Mouse (Mus musculus) cerebellum, adult (tissue): ENCODE measurements around the gene Sorcs3.
A peak's percentile ranks its signal among the peaks of the same experiment; 100 is the strongest.

Experiments
- ATAC-seq: cut with Nextera tagmentation; 2 replicates; pipeline ENCODE4 v1.9.2; 2017; ENCODE audit warnings: mild to moderate bottlenecking, moderate library complexity, mixed read lengths; ENCODE audit not compliant: insufficient number of reproducible peaks, low FRiP score, low TSS enrichment

Sorcs3 gene

GRCm38 (mm10) chr19:48205929-48206814 lies at the start of gene Sorcs3:
Sorcs3 (plus strand) TSS chr19:48206025.
- ATAC-seq: no peak

- no peak for ATAC-seq
Measured at GRCm38 (mm10) chr19:48165341-48165740, 40.5 kb upstream of the Sorcs3 start.

- no peak for ATAC-seq
Measured at GRCm38 (mm10) chr19:48167110-48167509, 38.7 kb upstream of the Sorcs3 start.

GRCm38 (mm10) chr19:48168284-48168683 lies 37.5 kb upstream of the Sorcs3 start:
- no peak for ATAC-seq

- no peak for ATAC-seq
Measured at GRCm38 (mm10) chr19:48174717-48175116, 31.1 kb upstream of the Sorcs3 start.

DNA sequence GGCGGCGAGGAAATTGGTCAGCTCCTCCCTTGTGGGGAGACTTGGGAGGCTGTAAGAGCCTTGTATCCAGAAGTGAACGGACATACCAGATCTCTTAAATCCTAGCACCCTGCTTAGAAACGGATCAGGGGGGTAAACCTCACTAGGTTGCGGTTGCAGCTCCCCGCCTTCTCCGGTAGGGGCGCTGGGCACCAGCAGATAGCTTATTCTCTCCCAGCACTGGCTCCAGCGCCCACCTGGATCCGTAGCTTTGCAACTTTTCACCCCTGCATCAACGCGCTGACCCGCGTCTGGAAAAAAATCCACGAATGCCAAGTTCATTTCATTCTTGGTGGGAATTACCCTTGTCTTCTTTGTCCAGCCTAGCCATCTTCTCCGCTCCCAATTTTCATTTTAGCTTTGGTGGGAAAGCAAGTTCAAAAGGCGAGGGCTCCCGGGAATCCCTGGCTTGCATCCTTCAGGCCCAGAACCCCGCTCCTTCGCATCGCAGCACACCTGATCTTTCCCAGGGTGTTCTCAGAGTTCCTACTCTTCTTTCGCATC lies 1.8 kb upstream of the Sorcs3 start:
- ATAC-seq: no peak

DNA sequence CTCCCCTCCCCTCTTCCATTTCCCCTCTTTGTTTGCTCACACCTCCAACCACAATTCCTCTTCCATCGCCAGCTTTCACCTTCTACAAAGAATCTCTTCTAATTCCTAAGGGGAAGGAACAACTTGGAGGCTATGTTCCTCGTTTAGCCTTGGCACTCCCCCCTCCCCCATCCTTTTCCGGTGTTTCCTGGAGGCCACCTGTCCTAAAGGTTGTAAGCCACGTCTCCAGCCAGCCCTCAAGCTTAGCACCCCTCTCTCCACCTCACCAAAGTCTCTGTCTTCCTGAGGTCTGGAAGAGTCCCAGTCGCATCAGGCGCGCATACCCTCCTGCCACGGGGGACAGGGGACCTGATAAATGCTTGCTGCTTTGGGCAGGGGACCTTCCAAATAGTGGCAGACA lies 1.3 kb upstream of the Sorcs3 start:
- no peak for ATAC-seq

DNA sequence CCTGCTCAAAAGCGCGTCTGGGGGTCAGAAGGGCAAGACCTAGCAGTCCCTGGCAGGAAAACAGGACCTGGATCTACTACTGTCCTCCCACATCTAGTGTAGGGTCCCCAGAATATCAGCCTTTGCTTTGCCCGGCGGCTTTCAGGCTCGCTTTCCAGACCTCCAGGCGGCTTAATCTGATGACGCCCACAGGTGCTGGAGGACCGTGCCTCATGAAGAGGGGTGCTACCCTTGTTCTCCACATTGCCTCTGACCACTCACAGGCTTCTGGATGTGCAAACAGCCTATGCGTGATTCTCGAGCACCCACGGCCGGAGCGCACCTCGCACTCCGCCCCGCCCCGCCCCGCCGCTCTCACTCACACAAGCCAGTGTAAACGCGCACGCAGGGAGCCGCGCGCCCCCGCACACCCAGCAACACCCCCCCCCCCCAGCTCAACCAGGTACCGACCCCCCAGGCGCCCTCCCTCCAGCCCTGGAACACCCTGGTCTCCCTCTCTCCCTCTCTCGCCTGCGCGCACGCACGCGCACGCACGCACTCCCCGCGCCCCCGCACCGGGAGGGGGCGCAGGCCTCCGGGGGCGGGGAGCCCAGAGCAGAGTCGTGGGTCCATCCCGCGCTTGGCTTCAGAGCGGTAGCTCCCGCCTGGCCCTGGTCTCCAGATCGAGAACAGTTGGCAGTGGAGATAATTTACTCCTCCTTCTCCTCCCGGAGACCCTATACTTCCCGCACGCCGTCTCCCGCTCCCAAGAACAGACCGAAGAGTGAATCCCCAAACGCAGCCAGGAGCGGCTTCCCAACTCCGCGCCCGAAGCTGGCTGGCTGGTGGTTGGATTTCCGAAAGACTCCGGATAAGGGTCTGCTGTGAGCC lies 698 bp upstream of the Sorcs3 start:
- ATAC-seq: no peak

DNA sequence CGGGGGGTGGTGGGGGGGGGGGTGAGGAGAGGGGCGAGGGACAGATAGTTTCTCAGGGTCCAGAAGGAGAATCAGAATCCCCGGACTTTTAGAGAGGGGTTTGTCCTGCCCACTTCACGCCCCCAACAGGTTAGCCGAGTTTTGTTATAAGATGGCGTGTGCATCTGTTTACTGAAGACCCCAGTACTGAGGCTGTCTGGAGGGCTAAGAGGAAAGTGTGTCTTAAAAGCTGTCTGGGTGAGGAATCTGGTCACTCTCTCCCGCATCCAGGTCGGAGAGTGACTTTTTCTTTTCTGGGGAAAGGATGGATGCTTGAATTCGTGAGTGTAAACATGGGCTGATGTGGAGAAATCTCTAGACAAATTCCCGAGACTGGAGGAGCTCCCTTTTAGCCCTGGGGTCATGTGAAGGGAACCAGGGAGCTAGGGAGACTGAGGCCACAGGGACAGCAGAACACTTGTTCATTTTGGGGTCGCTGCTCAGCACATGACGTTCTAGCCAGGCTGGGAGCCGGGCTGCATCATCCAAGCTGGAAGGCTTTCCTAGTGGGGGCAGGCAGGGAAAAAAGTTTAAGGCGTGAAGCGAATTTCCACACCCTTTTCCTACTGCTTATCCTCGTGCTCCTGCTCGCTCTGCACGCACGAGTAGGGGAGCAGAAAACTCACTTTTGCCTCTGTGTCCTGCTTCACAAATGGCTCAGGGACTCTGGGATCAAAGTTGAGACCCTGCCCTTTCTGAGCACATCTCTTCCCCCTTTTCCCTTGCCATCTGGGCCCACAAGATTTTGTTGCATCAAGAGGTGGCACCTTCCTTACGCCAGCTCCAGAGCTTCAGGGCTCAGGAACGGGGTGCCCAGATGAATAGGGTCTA lies 1.3 kb downstream of the Sorcs3 start:
- ATAC-seq: no peak

- no peak for ATAC-seq
Measured at GRCm38 (mm10) chr19:48207731-48208370, 2.0 kb downstream of the Sorcs3 start.

- no peak for ATAC-seq
Measured at GRCm38 (mm10) chr19:48215379-48215778, 9.6 kb downstream of the Sorcs3 start.

- no peak for ATAC-seq
Measured at GRCm38 (mm10) chr19:48237786-48238372, 32.1 kb downstream of the Sorcs3 start.

DNA sequence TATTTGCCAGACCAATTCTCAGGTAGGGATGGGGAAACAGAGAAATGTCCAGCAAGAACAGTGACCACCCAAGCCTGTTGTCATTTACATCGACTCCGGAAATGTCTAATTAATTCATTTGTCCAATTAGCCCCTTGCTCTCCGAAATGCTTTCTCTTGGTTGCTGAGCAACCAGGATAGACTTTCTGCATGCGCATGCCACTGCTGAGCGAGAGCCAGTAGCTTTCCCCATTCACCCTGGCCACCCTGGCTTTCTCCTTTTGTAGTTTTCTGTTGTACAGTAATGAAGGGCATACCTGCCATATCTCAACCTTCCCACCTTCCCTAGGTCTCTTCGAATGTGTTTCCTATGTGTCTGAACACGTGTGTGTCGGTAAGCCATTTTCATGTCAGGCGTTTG lies 32.6 kb downstream of the Sorcs3 start:
- ATAC-seq: no peak

DNA sequence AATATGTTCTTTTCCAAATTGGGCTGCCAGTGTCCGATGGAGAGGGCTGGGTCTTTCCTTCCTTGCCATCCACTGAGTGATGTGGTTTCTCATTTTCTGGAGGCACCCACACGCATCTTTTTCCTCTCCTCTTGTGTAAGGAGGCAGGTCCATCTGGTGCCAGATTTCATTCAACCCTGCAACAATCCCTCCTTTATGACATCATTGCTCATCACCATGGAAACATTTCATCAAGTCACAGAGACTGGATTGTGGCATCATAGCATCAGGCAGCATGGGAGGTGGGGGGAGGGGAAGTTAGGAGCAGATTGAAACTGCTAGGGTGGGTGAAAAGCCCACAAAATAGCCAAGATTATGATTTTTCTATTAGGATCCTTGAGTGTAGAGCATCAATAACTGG lies 35.1 kb downstream of the Sorcs3 start:
- no peak for ATAC-seq

GRCm38 (mm10) chr19:48244036-48244435 lies 38.2 kb downstream of the Sorcs3 start:
- no peak for ATAC-seq

- ATAC-seq: no peak
Measured at GRCm38 (mm10) chr19:48259223-48259622, 53.4 kb downstream of the Sorcs3 start.

DNA sequence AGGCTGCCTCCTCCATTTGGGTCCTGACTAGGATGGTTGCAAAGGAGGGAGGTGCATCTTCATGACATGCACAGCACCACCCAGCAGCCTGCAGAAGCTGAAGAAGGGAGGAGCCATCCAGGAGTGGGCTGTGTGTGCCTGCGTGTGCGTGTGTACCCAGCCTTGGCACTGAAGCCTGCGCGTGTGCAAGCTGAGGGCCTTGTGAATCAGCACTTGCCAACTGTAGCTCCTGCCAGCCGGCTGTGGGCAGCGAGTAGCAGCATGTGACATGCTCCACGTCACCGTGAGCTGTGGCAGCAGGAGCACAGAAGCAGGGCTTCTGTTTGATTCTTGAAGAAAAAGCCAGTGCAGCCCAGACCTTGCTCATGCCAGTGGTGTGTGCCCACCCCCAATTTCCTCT lies 54.8 kb downstream of the Sorcs3 start:
- 0 out of 2 replicates have a peak, but pooled peaks have one; percentile 23 for ATAC-seq

GRCm38 (mm10) chr19:48263750-48264149 lies 57.9 kb downstream of the Sorcs3 start:
- ATAC-seq: no peak

GRCm38 (mm10) chr19:48280273-48280672 lies 74.4 kb downstream of the Sorcs3 start:
- ATAC-seq: no peak
